In the genomic region with DNA sequence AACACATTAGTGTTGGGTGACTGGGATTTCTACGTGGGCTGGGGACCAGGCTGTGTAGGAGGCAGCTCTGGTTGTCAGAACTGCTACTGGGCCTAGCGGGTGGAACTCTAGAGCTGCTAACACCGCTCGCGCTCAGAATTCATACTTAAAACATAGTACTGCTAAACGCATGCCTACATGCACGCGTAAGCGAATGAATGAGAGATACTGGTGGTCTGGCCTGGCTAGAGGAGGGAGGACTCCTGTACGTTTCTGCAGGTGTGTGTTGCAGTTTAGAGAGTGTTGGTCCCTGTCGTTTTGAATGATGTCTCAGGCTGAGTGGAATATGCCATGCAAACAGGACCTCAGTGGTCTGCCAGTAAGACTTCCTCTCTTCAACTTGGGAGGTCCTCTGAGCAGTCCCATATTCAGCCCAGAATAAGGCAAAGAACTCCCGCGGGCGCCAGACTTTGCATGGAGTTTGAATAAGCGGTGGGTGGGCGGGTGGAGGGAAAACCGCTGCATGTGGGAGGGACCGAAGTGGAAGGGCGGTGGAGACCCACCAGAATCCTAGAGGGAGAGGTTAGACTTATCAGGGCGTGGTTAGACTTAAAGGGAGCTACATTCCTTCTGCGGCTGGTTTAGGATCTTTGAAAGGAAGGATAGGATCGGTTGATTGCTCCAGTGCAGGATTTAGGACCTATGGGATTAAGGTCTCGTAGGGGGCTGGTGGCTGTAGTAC, we compare ENCODE assay signal across 8 mouse cellular contexts. TPM values are rescaled to one million over a fixed set of nuclear protein-coding genes. Genes with fewer than 3 reads are reported as not detected.
DNase-seq lines count a peak whose midpoint lies in the region; ATAC-seq and TF ChIP-seq lines count a peak whose summit lies in the region.

No protein-coding gene starts in this region.

- H3K4me3 ChIP-seq in lung, embryonic 15.5 days, result peak overlapping the region; percentile 45
- H3K4me3 ChIP-seq in forebrain, embryonic 12.5 days (replicated peaks), result peak overlapping the region; percentile 43
- peak overlapping the region; percentile 39 for H3K4me3 ChIP-seq in limb, embryonic 14.5 days (replicated peaks; ENCODE audit: low read length)

- ATAC-seq in lung, embryonic 15.5 days (ENCODE audit: borderline replicate concordance, extremely low read depth, low FRiP score, low TSS enrichment), result no peak
- ATAC-seq in forebrain, embryonic 12.5 days (ENCODE audit: low FRiP score), result no peak
- peak; percentile 44 for ATAC-seq in limb, embryonic 14.5 days (ENCODE audit: low FRiP score, low read depth)
- no peak for ATAC-seq in erythroblast, adult 5-6 weeks (replicated peaks; ENCODE audit: low FRiP score, poor library complexity, severe bottlenecking)

- no peaks in the 10 kb centered on the region for H3K9me3 ChIP-seq in lung, embryonic 15.5 days
- H3K9me3 ChIP-seq in forebrain, embryonic 12.5 days, result no peaks in the 10 kb centered on the region
- no peaks in the 10 kb centered on the region for H3K9me3 ChIP-seq in limb, embryonic 14.5 days (ENCODE audit: control insufficient read depth, low read length)

- no peak overlapping the region for H3K9ac ChIP-seq in lung, embryonic 15.5 days
- no peak overlapping the region for H3K9ac ChIP-seq in forebrain, embryonic 12.5 days
- H3K9ac ChIP-seq in limb, embryonic 14.5 days (ENCODE audit: low read depth, low read length, severe bottlenecking), result no peak overlapping the region

- H3K27me3 ChIP-seq in lung, embryonic 15.5 days, result peaks cover 46% of the 10 kb centered on the region
- H3K27me3 ChIP-seq in forebrain, embryonic 12.5 days, result peaks cover 57% of the 10 kb centered on the region
- peaks cover 33% of the 10 kb centered on the region for H3K27me3 ChIP-seq in limb, embryonic 14.5 days (ENCODE audit: control insufficient read depth, insufficient read depth, low read length)

- no peaks in the 10 kb centered on the region for H3K36me3 ChIP-seq in lung, embryonic 15.5 days
- no peaks in the 10 kb centered on the region for H3K36me3 ChIP-seq in forebrain, embryonic 12.5 days (replicated peaks)
- H3K36me3 ChIP-seq in limb, embryonic 14.5 days (ENCODE audit: control insufficient read depth, insufficient read depth, low read length), result no peaks in the 10 kb centered on the region

- DNase-seq in lung, postnatal 36 days, result no peak
- peak; percentile 24 for DNase-seq in limb, embryonic 14.5 days (ENCODE audit: low spot score)
- peak; percentile 57 for DNase-seq in retina, postnatal 1 day
- no peak for DNase-seq in kidney, postnatal 36 days
- no peak for DNase-seq in kidney, adult 9 months

- H3K4me2 ChIP-seq in lung, embryonic 15.5 days, result peak overlapping the region; percentile 87
- H3K4me2 ChIP-seq in forebrain, embryonic 12.5 days, result peak overlapping the region; percentile 72
- H3K4me2 ChIP-seq in limb, embryonic 14.5 days (replicated peaks; ENCODE audit: low read depth, low read length, severe bottlenecking), result peak overlapping the region; percentile 74

- peaks cover 8% of the 10 kb centered on the region for H3K4me1 ChIP-seq in lung, embryonic 15.5 days
- H3K4me1 ChIP-seq in forebrain, embryonic 12.5 days, result peaks cover 19% of the 10 kb centered on the region
- 0 out of 2 replicates have a peak, but pooled peaks cover 3% of the 10 kb centered on the region for H3K4me1 ChIP-seq in limb, embryonic 14.5 days (ENCODE audit: control insufficient read depth, insufficient read depth, low read length)

- WGBS in lung, embryonic 15.5 days, result 31% methylated on average over 23 of the region's 23 CpGs
- WGBS in forebrain, embryonic 12.5 days, result 30% methylated on average over 23 of the region's 23 CpGs
- 33% methylated on average over 23 of the region's 23 CpGs for WGBS in limb, embryonic 14.5 days

- no peak overlapping the region for H3K27ac ChIP-seq in lung, embryonic 15.5 days
- no peak overlapping the region for H3K27ac ChIP-seq in forebrain, embryonic 12.5 days
- no peak overlapping the region for H3K27ac ChIP-seq in limb, embryonic 14.5 days (replicated peaks; ENCODE audit: low read depth, low read length)

- no peak for TF ChIP-seq POLR2A in limb, embryonic 14.5 days (IDR thresholded peaks at IDR 0.05; ENCODE audit: borderline replicate concordance, extremely low read depth, insufficient read depth, insufficient read length)

RNA-seq across cellular contexts. Expression of a gene that starts 1.1 kb away (rescaled TPM):
- 4.4 and 4.7 TPM in 2 replicates for polyA plus RNA-seq in lung, embryonic 15.5 days (2015; fragmentation: Nextera tagmentation; extraction: Ambion mirVana)
- polyA plus RNA-seq in forebrain, embryonic 12.5 days (2016; fragmentation: Nextera tagmentation; extraction: Ambion mirVana), result 1.3 and 1.5 TPM in 2 replicates
- polyA plus RNA-seq in limb, embryonic 14.5 days (2012; rRNA removed), result 8.4 and 11.4 TPM in 2 replicates
- polyA plus RNA-seq in limb, embryonic 14.5 days (2014; fragmentation: Nextera tagmentation; extraction: Ambion mirVana), result 9.0 and 11.1 TPM in 2 replicates
- total RNA-seq in erythroblast, adult 5-6 weeks (2015; ENCODE audit: low replicate concordance), result 19.2 and 46.6 TPM in 2 replicates
- 28.7 and 45.7 TPM in 2 replicates for total RNA-seq in erythroblast, adult 5-6 weeks (2017; ENCODE audit: low replicate concordance)

RNA-seq across cellular contexts. Expression of a gene that starts 41.5 kb away (rescaled TPM):
- 5.3 TPM in 2 replicates for polyA plus RNA-seq in lung, embryonic 15.5 days (2015; fragmentation: Nextera tagmentation; extraction: Ambion mirVana)
- polyA plus RNA-seq in forebrain, embryonic 12.5 days (2016; fragmentation: Nextera tagmentation; extraction: Ambion mirVana), result 1.4 and 1.7 TPM in 2 replicates
- polyA plus RNA-seq in limb, embryonic 14.5 days (2012; rRNA removed), result 11.4 and 15.2 TPM in 2 replicates
- polyA plus RNA-seq in limb, embryonic 14.5 days (2014; fragmentation: Nextera tagmentation; extraction: Ambion mirVana), result 2.1 and 3.2 TPM in 2 replicates
- total RNA-seq in erythroblast, adult 5-6 weeks (2015; ENCODE audit: low replicate concordance), result not detected in 2 replicates
- 0.28 TPM in 1 of 2 replicates, not detected in the other for total RNA-seq in erythroblast, adult 5-6 weeks (2017; ENCODE audit: low replicate concordance)

RNA-seq across cellular contexts. Expression of a gene that starts 53.9 kb away (rescaled TPM):
- 77.0 and 79.1 TPM in 2 replicates for polyA plus RNA-seq in lung, embryonic 15.5 days (2015; fragmentation: Nextera tagmentation; extraction: Ambion mirVana)
- 72.0 and 80.2 TPM in 2 replicates for polyA plus RNA-seq in forebrain, embryonic 12.5 days (2016; fragmentation: Nextera tagmentation; extraction: Ambion mirVana)
- polyA plus RNA-seq in limb, embryonic 14.5 days (2012; rRNA removed), result 73.4 and 84.8 TPM in 2 replicates
- polyA plus RNA-seq in limb, embryonic 14.5 days (2014; fragmentation: Nextera tagmentation; extraction: Ambion mirVana), result 97.7 and 100 TPM in 2 replicates
- 16.9 and 19.2 TPM in 2 replicates for total RNA-seq in erythroblast, adult 5-6 weeks (2015; ENCODE audit: low replicate concordance)
- 14.9 and 23.3 TPM in 2 replicates for total RNA-seq in erythroblast, adult 5-6 weeks (2017; ENCODE audit: low replicate concordance)

Comparison
In these comparisons a context has a peak if more than half of its experiments do, and no peak if none do; other contexts are left out.
1. DNase-seq: peak in limb, embryonic 14.5 days (single experiment) and retina, postnatal 1 day (single experiment); none in lung, postnatal 36 days (single experiment), kidney, postnatal 36 days (0 of 2) and kidney, adult 9 months (single experiment).
2. Peak in every context shown above with its lines, with median percentiles within 50 percentile points of each other: H3K4me2 ChIP-seq and H3K4me3 ChIP-seq.